Mouse (Mus musculus) CH12.LX (cell line): ENCODE measurements around the gene Lix1l. TPM values are rescaled to one million over a fixed set of nuclear protein-coding genes. Genes with fewer than 3 reads are reported as not detected.
A peak's percentile ranks its signal among the peaks of the same experiment; 100 is the strongest.

Experiments used
- DNase-seq: peaks from one replicate; pipeline ENCODE4 v3.0.0-alpha.2; 2013; ENCODE audit errors: extremely low read depth
- H3K27ac ChIP-seq: 2 replicates; pipeline ENCODE4 v1.5.1; 2012; ENCODE audit warnings: low read depth, mild to moderate bottlenecking, control low read depth, moderate library complexity; ENCODE audit not compliant: insufficient read depth
- H3K27me3 ChIP-seq: replicated peaks from 2 replicates; pipeline ENCODE3; 2012; ENCODE audit warnings: inconsistent platforms
- H3K36me3 ChIP-seq, 2 experiments: replicated peaks in 1 of 2; 2 replicates each; pipeline versions ENCODE3 to v1.6.1; 2012; ENCODE audit warnings: inconsistent platforms in 1 of 2, low read length in 1 of 2, mild to moderate bottlenecking in 1 of 2, mixed read lengths in 1 of 2, moderate library complexity in 1 of 2; ENCODE audit not compliant: control insufficient read depth in 1 of 2, insufficient read depth in 1 of 2
- H3K4me1 ChIP-seq, 2 experiments: 2 replicates each; pipeline ENCODE4 v1.6.1; 2012; ENCODE audit warnings: inconsistent platforms in 1 of 2, moderate library complexity in 1 of 2; ENCODE audit not compliant: insufficient read depth in 2 of 2, control insufficient read depth in 1 of 2
- H3K4me2 ChIP-seq: 2 replicates; pipeline ENCODE4 v1.6.1; 2012; ENCODE audit warnings: low read depth, mild to moderate bottlenecking, control low read depth; ENCODE audit not compliant: poor library complexity, insufficient read depth, severe bottlenecking
- H3K4me3 ChIP-seq, 3 experiments: fragments of 150-350 bp in 1 of 3; sonication (generic) in 1 of 3; replicated peaks in 1 of 3; 2 replicates each; pipeline versions ENCODE3 to v1.5.1; 2011 to 2012; ENCODE audit warnings: low read depth in 2 of 3, low read length in 2 of 3, mild to moderate bottlenecking in 2 of 3, moderate library complexity in 2 of 3, control low read depth in 1 of 3, improper control_type of control experiment in 1 of 3, inconsistent platforms in 1 of 3, mixed read lengths in 1 of 3; ENCODE audit not compliant: poor library complexity in 1 of 3
- H3K79me2 ChIP-seq: replicated peaks from 2 replicates; pipeline ENCODE4 v1.6.1; 2012; ENCODE audit warnings: mild to moderate bottlenecking, moderate library complexity; ENCODE audit not compliant: control insufficient read depth, poor library complexity, insufficient read depth, severe bottlenecking; ENCODE audit errors: extremely low read depth
- H3K9ac ChIP-seq: 2 replicates; pipeline ENCODE4 v1.6.1; 2012; ENCODE audit warnings: low read depth, mild to moderate bottlenecking, control low read depth, moderate library complexity; ENCODE audit not compliant: insufficient read depth
- H3K9me3 ChIP-seq: replicated peaks from 2 replicates; pipeline ENCODE3; 2012; ENCODE audit warnings: low read length, inconsistent platforms, mixed read lengths
- BHLHE40 ChIP-seq: IDR thresholded peaks from 2 replicates; pipeline ENCODE4 v1.6.1; 2011; ENCODE audit warnings: mild to moderate bottlenecking, low read depth, low read length, improper control_type of control experiment
- CHD1 ChIP-seq: IDR thresholded peaks from 2 replicates; pipeline ENCODE4 v1.6.1; 2012; ENCODE audit warnings: low read depth, low read length, improper control_type of control experiment, inconsistent platforms
- CHD2 ChIP-seq: IDR thresholded peaks from 2 replicates; pipeline ENCODE4 v1.6.1; 2011; ENCODE audit warnings: low read length, improper control_type of control experiment
- CTCF ChIP-seq, 2 experiments: IDR thresholded peaks in 1 of 2; conservative IDR thresholded peaks in 1 of 2; 2 replicates each; pipeline ENCODE4 v1.5.1; 2011 to 2012; ENCODE audit warnings: low read depth in 2 of 2, low read length in 2 of 2, improper control_type of control experiment in 1 of 2, inconsistent platforms in 1 of 2, mild to moderate bottlenecking in 1 of 2, moderate library complexity in 1 of 2
- E2F4 ChIP-seq: IDR thresholded peaks from 2 replicates; pipeline ENCODE4 v1.6.1; 2011; ENCODE audit warnings: low read depth, low read length, improper control_type of control experiment; ENCODE audit not compliant: insufficient replicate concordance
- ELF1 ChIP-seq: IDR thresholded peaks from 2 replicates; pipeline ENCODE4 v1.6.1; 2014; ENCODE audit warnings: low read depth, mild to moderate bottlenecking, inconsistent platforms, low read length, improper control_type of control experiment
- ETS1 ChIP-seq: conservative IDR thresholded peaks from 2 replicates; pipeline ENCODE4 v1.6.1; 2012; ENCODE audit warnings: low read depth, mild to moderate bottlenecking, inconsistent platforms, low read length, improper control_type of control experiment, moderate library complexity
- GABPA ChIP-seq: IDR thresholded peaks from 2 replicates; pipeline ENCODE4 v1.6.1; 2012; ENCODE audit warnings: low read depth, low read length, improper control_type of control experiment, inconsistent platforms; ENCODE audit not compliant: insufficient replicate concordance
- IRF4 ChIP-seq: IDR thresholded peaks from 2 replicates; pipeline ENCODE4 v1.6.1; 2014; ENCODE audit warnings: low read depth, mild to moderate bottlenecking, inconsistent platforms, low read length, improper control_type of control experiment
- JUN ChIP-seq: IDR thresholded peaks from 2 replicates; pipeline ENCODE4 v1.6.1; 2011; ENCODE audit warnings: low read depth, mild to moderate bottlenecking, low read length, improper control_type of control experiment, moderate library complexity; ENCODE audit not compliant: insufficient read depth
- JUND ChIP-seq: conservative IDR thresholded peaks from 2 replicates; pipeline ENCODE4 v1.6.1; 2011; ENCODE audit warnings: low read depth, low read length, improper control_type of control experiment
- KAT2A ChIP-seq: IDR thresholded peaks from 2 replicates; pipeline ENCODE4 v1.6.1; 2012; ENCODE audit warnings: low read length, improper control_type of control experiment, inconsistent platforms; ENCODE audit not compliant: insufficient replicate concordance
- MAFK ChIP-seq: IDR thresholded peaks from 2 replicates; pipeline ENCODE4 v1.6.1; 2011; ENCODE audit warnings: low read length, improper control_type of control experiment; ENCODE audit not compliant: insufficient replicate concordance
- MAX ChIP-seq: IDR thresholded peaks from 2 replicates; pipeline ENCODE4 v1.6.1; 2011; ENCODE audit warnings: low read length, improper control_type of control experiment
- MAZ ChIP-seq: IDR thresholded peaks from 2 replicates; pipeline ENCODE4 v1.6.1; 2012; ENCODE audit warnings: low read depth, mild to moderate bottlenecking, inconsistent platforms, low read length, improper control_type of control experiment, moderate library complexity
- MXI1 ChIP-seq: IDR thresholded peaks from 2 replicates; pipeline ENCODE4 v1.6.1; 2011; ENCODE audit warnings: mild to moderate bottlenecking, low read depth, low read length, improper control_type of control experiment
- MYC ChIP-seq: IDR thresholded peaks from 2 replicates; pipeline ENCODE4 v1.6.1; 2011; ENCODE audit warnings: low read depth, mild to moderate bottlenecking, improper control_type of control experiment, low read length
- NELFE ChIP-seq: IDR thresholded peaks from 2 replicates; pipeline ENCODE4 v1.6.1; 2011; ENCODE audit warnings: low read depth, low read length, improper control_type of control experiment
- NRF1 ChIP-seq: IDR thresholded peaks from 2 replicates; pipeline ENCODE4 v1.6.1; 2014; ENCODE audit warnings: low read depth, mild to moderate bottlenecking, inconsistent platforms, low read length, improper control_type of control experiment, moderate library complexity
- POLR2A ChIP-seq: IDR thresholded peaks from 2 replicates; pipeline ENCODE4 v1.6.1; 2011; ENCODE audit warnings: low read depth, mild to moderate bottlenecking, improper control_type of control experiment, low read length
- POLR2AphosphoS2 ChIP-seq: IDR thresholded peaks from 2 replicates; pipeline ENCODE4 v1.6.1; 2011; ENCODE audit warnings: low read depth, low read length, improper control_type of control experiment
- RAD21 ChIP-seq: IDR thresholded peaks from 2 replicates; pipeline ENCODE4 v1.6.1; 2011; ENCODE audit warnings: low read depth, mild to moderate bottlenecking, low read length, improper control_type of control experiment, moderate library complexity
- SIN3A ChIP-seq: IDR thresholded peaks from 2 replicates; pipeline ENCODE4 v1.6.1; 2012; ENCODE audit warnings: low read length, improper control_type of control experiment, inconsistent platforms
- TBP ChIP-seq: conservative IDR thresholded peaks from 2 replicates; pipeline ENCODE4 v1.6.1; 2011; ENCODE audit warnings: low read depth, low read length, improper control_type of control experiment
- TCF12 ChIP-seq: IDR thresholded peaks from 2 replicates; pipeline ENCODE4 v1.6.1; 2014; ENCODE audit warnings: low read depth, mild to moderate bottlenecking, inconsistent platforms, low read length, improper control_type of control experiment
- UBTF ChIP-seq: IDR thresholded peaks from 2 replicates; pipeline ENCODE4 v1.6.1; 2012; ENCODE audit warnings: low read depth, mild to moderate bottlenecking, inconsistent platforms, low read length, improper control_type of control experiment, moderate library complexity
- USF2 ChIP-seq: conservative IDR thresholded peaks from 2 replicates; pipeline ENCODE4 v1.6.1; 2011; ENCODE audit warnings: low read depth, low read length, improper control_type of control experiment
- ZKSCAN1 ChIP-seq: IDR thresholded peaks from 2 replicates; pipeline ENCODE4 v1.6.1; 2012; ENCODE audit warnings: low read depth, inconsistent platforms, low read length, improper control_type of control experiment, borderline replicate concordance
- ZNF384 ChIP-seq: IDR thresholded peaks from 2 replicates; pipeline ENCODE4 v1.6.1; 2012; ENCODE audit warnings: low read depth, low read length, improper control_type of control experiment, inconsistent platforms
- dilution Hi-C: fragments of 300-500 bp; cut with MboI; formaldehyde crosslinking; loops from 2 replicates; pipeline ENCODE4 v1.14.3; 2020; ENCODE audit warnings: low sequenced_read_pairs; ENCODE audit not compliant: extremely low pct_unique_long_range_greater_than_20kb, extremely low pct_ligation_motif_present
- in situ Hi-C: fragments of 300-500 bp; cut with MboI; formaldehyde crosslinking; loops from 3 replicates; pipeline ENCODE4 v1.14.3; 2019; ENCODE audit warnings: low sequenced_read_pairs, low pct_ligation_motif_present, low pct_unique_long_range_greater_than_20kb, mixed read lengths
- polyA plus RNA-seq: library from polyadenylated mRNA; unstranded; fragments of >175 nt; gene quantifications from 2 replicates; pipeline ENCODE4 v1.2.1, GENCODE M21; 2012; ENCODE audit warnings: low read depth; ENCODE audit not compliant: insufficient read length
- total RNA-seq, 2 experiments: library from RNA; depleted of rRNA; stranded (reverse); fragments of 300-350 nt in 1 of 2; fragments of >200 nt in 1 of 2; gene quantifications; 2 replicates each; pipeline ENCODE4 v1.2.3; 2012 to 2014

Gene Lix1l
- total and polyA plus RNA-seq, 3 experiments, result 4.0 to 4.6 (median 4.5) TPM

DNA sequence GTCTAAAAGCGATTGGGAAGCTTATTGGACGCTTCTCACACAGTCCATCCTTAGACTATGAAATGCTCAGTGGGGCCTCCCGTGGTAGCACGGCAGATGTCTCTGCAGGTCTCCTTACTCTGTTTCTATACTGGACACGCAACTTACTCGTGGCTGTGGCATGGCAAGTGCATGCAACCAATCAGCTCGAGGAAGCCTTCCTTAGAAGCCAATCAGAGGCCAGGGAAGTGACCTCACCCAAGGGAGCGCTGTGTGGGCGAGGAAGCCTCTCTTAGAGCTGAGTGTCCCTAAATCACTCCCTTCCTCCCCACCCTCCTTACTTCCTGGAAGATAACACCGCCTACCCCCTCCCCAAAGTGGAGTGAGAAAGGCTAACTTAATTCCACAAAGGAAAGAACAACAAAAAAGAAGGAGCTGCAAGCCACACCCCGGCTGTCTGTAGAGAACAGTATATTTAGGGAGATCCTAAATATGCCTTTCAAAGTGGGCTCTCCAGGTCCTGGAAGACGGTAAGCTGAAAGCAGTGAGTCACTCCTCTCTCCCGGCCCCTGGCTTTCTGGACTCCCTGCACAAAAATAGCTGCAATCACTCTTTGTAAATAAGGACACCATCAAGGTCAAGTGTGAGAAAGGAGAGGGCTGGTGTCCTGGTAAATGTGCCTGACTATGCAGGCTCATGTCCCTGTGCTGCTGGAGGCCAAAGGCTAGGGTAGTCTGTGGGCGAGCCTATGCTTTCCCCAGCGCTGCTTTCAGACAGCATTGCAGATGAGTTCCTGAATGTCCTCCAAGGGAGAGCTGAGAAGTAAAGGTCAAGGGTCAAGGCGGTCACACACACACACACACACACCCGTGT is 24.0 kb upstream of the Lix1l start, which contains the start of gene Gm16253:
Gene Gm16253, plus strand, starts transcription at position 295 of the 852 bp plus-strand sequence.
- H3K9me3 ChIP-seq, result no peaks in the 10 kb centered on the region
- no peaks in the 10 kb centered on the region for H3K27me3 ChIP-seq
- TF ChIP-seq MAFK (no peak), MAX (peak; percentile 95), ZNF384 (no peak), CTCF (conservative IDR thresholded peaks at IDR 0.05 in 1 of 2, IDR thresholded peaks at IDR 0.05 in 1 of 2; ENCODE audit: low read depth in 2 of 2, low read length in 2 of 2) (no peak), USF2 (no peak), POLR2AphosphoS2 (no peak), MXI1 (peak; percentile 99), JUN (peak; percentile 98), POLR2A (peak; percentile 84), SIN3A (no peak), TBP (peak; percentile 81), CHD1 (no peak), BHLHE40 (no peak), GABPA (no peak), RAD21 (no peak), CHD2 (peak; percentile 72; the same call in 1 of the 2 replicates), KAT2A (no peak), JUND (peak; percentile 92), E2F4 (no peak), MAZ (no peak), IRF4 (peak; percentile 51; the same call in 1 of the 2 replicates), MYC (peak; percentile 86), ETS1 (peak; percentile 63), NELFE (peak; percentile 59), NRF1 (no peak), UBTF (no peak), ZKSCAN1 (no peak), TCF12 (no peak; the same call in 1 of the 2 replicates), ELF1 (peak; percentile 86)
- TF ChIP-seq, all 38 proteins: peak for 12
- Histone ChIP-seq H3K27ac (peak within 1 kb of the TSS; percentile 89), H3K4me3 (peak within 1 kb of the TSS; percentile 52 to 62 (median 56)), H3K4me1 (peaks cover 13 to 46% of the 10 kb centered on the region in 2 experiments), H3K4me2 (peak within 1 kb of the TSS; percentile 67), H3K36me3 (peaks cover 0 to 6% of the 10 kb centered on the region in 2 experiments), H3K9ac (peak within 1 kb of the TSS; percentile 95), H3K79me2 (no peaks in the 10 kb centered on the region)
- dilution Hi-C loops, result no loop called here
- peak; percentile 97 for DNase-seq
- in situ Hi-C loops, result no loop called here
